Mouse (Mus musculus) spleen, adult 2 months (tissue): ENCODE measurements around the gene Auh.

Experiments used
- CTCF ChIP-seq: fragments of 200-500 bp; IDR thresholded peaks from 2 replicates; pipeline ENCODE4 v1.5.1; 2011; ENCODE audit warnings: mild to moderate bottlenecking, inconsistent platforms; ENCODE audit not compliant: insufficient read depth, insufficient read length, insufficient replicate concordance; ENCODE audit errors: extremely low read depth
- POLR2A ChIP-seq: fragments of 200-500 bp; IDR thresholded peaks from 2 replicates; pipeline ENCODE4 v1.6.1; 2011; ENCODE audit warnings: low read depth, low read length, inconsistent platforms

DNA sequence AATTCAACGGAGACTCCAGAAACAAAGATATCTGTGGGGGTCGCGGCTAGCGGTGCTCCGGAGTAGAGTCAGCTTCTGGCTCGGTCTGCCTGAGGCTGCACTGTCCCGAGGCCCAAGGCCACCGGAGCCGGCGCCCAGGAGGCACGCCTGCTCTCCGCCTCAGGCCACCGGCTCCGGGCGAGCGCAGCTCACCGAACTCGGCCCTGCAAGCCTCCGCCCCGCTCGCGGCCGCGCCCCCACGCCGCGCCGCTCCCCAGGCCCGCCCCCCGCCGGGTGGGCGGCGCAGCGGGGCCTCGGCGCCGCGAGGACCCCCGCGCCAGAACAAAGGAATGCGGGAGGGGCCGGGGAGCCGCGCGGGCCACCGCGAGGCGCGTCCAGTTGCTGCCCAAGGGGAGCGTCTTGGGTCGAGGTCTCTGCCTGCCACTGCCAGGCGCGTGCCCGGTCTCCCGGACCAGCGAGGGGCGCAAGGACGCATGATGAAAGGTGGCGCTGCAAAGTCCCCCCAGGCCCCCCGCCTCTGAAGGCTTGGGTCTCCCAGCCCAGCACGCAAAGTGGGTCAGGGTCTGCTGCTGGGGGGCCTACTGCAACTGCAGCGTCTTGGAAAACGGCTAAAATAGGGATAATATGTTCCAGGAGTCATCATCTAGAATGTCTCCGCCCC, 49.0 kb upstream of the Auh start:
- TF ChIP-seq POLR2A (no peak), CTCF (no peak)
